Mouse (Mus musculus) cerebellum, adult 11-12 months (tissue): ENCODE data around the gene Zfp560.
"Not testable (repeated sequence)": the region's sequence is repeated elsewhere in the genome, so short reads cannot be mapped to it uniquely, and the experiment has no call there.

Source experiments
- DNase-seq: peaks from one replicate; pipeline ENCODE4 v3.0.0; 2022

Zfp560 gene

DNA sequence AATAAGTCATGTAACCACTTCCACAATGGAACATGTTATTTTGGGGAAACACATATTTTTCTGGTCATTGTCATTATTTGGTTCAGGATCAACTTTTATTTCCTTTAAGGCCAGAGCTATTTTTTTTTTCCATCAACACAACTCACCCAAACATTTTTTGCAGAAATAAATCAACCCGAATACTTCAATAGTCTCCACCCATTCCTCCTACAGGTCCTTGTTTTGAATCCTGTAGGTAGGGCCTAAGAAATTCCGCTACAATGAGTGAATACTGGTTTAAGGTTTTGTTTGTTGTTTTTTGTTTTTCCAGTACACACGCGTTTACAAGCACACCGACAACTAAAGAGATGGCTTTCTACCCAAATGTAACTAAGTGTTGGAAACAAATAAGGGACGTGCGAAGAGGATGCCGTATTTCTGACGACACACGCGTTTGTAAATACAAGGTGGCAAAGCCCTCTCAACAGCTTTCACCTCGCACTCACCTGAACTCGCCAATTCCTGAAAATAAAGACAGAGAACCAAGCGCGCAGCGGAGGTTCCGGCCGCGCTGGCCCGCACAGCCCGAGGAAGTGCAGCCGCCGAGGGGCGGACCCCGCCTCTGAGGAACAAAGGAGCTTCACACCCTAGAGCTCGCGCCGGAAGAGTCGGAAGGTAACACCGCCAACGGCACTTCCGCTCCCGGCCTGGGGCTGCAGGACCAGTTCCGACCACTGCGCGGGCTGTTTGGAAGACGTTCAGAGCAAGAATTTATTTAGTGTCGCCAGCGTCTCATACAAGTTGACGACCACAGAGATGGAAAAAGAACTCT is at the start of gene Zfp560:
Zfp560 (minus strand) TSS at position 646 of the 811 bp plus-strand sequence.
- peak; percentile 83 for DNase-seq

GRCm38 (mm10) chr9:20430004-20430403 is 45.0 kb upstream of the Zfp560 start:
- no peak for DNase-seq

DNA sequence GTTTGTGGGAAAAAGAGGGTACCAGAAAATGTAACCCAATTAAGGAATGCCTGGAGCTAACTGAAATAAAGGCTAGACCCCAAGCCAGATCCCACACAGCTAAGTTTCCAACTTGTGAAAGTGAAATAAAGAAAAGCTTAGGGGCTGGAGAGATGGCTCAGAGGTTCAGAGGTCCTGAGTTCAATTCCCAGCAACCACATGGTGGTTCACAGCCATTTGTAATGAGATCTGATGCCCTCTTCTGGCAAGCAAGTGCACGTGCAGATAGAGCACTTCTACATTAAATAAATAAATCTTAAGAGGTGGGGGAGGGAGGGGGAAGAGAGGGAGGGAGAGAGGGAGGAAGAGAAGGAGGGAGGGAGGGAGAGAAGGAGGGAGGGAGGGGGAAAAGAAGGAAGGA is 26.5 kb upstream of the Zfp560 start:
- no peak for DNase-seq

GRCm38 (mm10) chr9:20409319-20409718 is 24.3 kb upstream of the Zfp560 start:
- no peak for DNase-seq

- no peak for DNase-seq
Observed at GRCm38 (mm10) chr9:20385343-20385703, 346 bp upstream of the Zfp560 start.

GRCm38 (mm10) chr9:20383659-20384058 is 1.3 kb downstream of the Zfp560 start:
- DNase-seq: no peak

DNA sequence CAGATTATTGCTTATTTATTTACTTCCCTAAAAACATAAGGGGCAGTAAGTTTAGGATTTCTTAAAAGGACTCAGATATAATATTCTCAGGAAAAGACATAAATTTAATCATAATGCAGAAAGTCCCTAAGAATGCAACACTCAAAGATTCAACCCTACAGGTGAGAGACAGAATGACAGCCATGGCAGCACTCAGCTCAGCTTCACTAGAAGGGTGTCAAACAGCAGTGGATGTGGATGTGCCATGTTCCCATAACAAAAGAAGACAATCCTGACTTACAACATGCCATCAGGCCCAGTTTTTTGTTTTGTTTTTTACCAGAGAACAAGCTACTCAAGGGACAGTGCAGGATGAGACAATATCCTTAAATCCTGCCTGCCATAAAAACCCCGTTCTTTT is 10.3 kb downstream of the Zfp560 start:
- DNase-seq: no peak

GRCm38 (mm10) chr9:20367311-20367710 is 17.7 kb downstream of the Zfp560 start:
- DNase-seq: no peak

DNA sequence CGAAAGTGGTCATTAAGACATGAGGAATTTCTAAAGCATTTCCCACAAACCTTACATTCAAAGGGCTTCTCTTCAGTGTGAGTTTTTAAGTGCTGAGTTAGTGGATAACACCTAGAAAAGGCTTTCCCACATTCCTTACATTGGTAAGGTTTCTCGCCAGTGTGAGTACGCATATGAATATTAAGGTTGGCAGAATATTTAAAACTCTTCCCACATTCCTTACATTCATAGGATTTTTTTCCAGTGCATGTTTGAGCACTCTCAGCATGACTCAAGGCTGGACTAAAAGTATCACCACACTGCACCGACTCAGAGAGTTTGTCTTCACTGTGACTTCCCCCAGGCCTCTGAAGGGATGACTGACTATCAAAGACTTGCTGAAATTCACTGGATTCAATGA is 36.5 kb downstream of the Zfp560 start:
- no peak for DNase-seq

DNA sequence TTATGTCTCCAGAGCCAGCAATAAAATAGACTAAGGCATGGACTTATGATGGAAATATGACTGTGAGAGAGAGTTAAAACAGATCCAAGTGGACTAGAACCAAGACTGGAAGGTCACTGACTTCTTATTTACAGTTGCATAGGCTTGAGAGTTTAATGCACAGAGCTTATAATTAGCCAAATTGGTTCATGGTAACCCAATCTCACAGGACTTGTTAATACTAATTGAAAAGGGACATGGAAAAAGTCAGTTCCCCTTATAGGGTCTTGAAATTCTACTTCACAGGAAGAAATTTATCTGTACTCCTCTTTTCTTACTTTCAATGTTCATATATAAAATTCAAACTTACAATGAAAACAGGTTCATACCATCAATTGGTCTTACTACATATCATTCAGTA is 49.0 kb downstream of the Zfp560 start, which contains the start of gene Olfr18:
Olfr18 (minus strand) TSS at position 101 of the 400 bp plus-strand sequence.
- no peak for DNase-seq

- no peak for DNase-seq
Observed at GRCm38 (mm10) chr9:20298232-20298631, 86.7 kb downstream of the Zfp560 start, which contains the start of gene Olfr873. TSS of gene Olfr873 (plus strand) at chr9:20298532.

- not testable (repeated sequence) for DNase-seq
Observed at GRCm38 (mm10) chr9:20295562-20295961, 89.4 kb downstream of the Zfp560 start.
